Mouse (Mus musculus): ENCODE measurements around the gene Donson.

DNA sequence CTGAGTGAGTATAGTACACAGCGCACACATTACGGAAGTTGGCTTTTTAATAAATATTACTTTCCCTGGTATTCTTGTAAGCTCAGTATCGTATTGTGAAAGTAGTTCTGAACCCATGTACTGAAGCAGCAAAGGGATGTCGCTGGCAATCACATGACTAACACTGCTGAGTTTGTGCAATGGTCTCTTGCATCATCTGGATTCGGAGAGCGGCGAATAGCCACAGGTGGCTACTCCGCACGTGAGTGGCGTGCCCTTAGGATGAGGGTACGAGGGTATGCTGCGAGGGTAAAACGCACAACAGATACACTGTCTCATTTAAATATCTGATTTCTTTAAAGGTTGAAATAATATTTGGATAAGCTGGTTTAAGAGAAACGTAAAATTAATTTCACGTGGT, 38.9 kb upstream of the Donson start:
- TF ChIP-seq CTCF (IDR thresholded peaks at IDR 0.05; ENCODE audit: low read depth) (no peak), EP300 (IDR thresholded peaks at IDR 0.05; ENCODE audit: low read depth) (no peak)

All from heart, postnatal 0 days (tissue).